Mouse (Mus musculus) limb, embryonic 14.5 days (tissue): Measurements from ENCODE around the gene Necap2. TPM values are rescaled to one million over a fixed set of nuclear protein-coding genes. Genes with fewer than 3 reads are reported as not detected.

ENCODE experiments used
- ATAC-seq: fragments of 200-750 bp; cut with Nextera tagmentation; 2 replicates; pipeline ENCODE4 v1.8.0; 2017; ENCODE audit warnings: low read depth, moderate number of reproducible peaks, moderate TSS enrichment; ENCODE audit not compliant: low FRiP score
- DNase-seq: peaks from one replicate; pipeline ENCODE4 v3.0.0-alpha.2; 2015; ENCODE audit warnings: low spot score
- H3K27ac ChIP-seq: fragments of 300-500 bp; sonication (generic); replicated peaks from 2 replicates; pipeline ENCODE4 v1.5.1; 2014; ENCODE audit warnings: low read depth, mild to moderate bottlenecking, low read length, moderate library complexity, mixed read lengths
- H3K27me3 ChIP-seq: fragments of 300-500 bp; sonication (generic); 2 replicates; pipeline ENCODE4 v1.6.1; 2014; ENCODE audit warnings: low read length, mixed read lengths; ENCODE audit not compliant: control insufficient read depth, insufficient read depth
- H3K36me3 ChIP-seq: fragments of 300-500 bp; sonication (generic); 2 replicates; pipeline ENCODE4 v1.6.1; 2014; ENCODE audit warnings: mild to moderate bottlenecking, low read length, moderate library complexity, mixed read lengths; ENCODE audit not compliant: control insufficient read depth, insufficient read depth
- H3K4me1 ChIP-seq: fragments of 300-500 bp; sonication (generic); 2 replicates; pipeline ENCODE4 v1.6.1; 2014; ENCODE audit warnings: antibody characterized with exemption, low read length, mixed read lengths; ENCODE audit not compliant: control insufficient read depth, insufficient read depth
- H3K4me2 ChIP-seq: fragments of 300-500 bp; sonication (generic); replicated peaks from 2 replicates; pipeline ENCODE4 v1.6.1; 2014; ENCODE audit warnings: low read depth, mild to moderate bottlenecking, low read length, moderate library complexity; ENCODE audit not compliant: severe bottlenecking
- H3K4me3 ChIP-seq: fragments of 300-500 bp; sonication (generic); replicated peaks from 2 replicates; pipeline ENCODE4 v1.5.1; 2014; ENCODE audit warnings: low read length
- H3K9ac ChIP-seq: fragments of 300-500 bp; sonication (generic); 2 replicates; pipeline ENCODE4 v1.6.1; 2014; ENCODE audit warnings: mild to moderate bottlenecking, low read depth, low read length, moderate library complexity; ENCODE audit not compliant: severe bottlenecking
- H3K9me3 ChIP-seq: fragments of 300-500 bp; sonication (generic); 2 replicates; pipeline ENCODE4 v1.6.1; 2016; ENCODE audit warnings: low read length; ENCODE audit not compliant: control insufficient read depth
- POLR2A ChIP-seq: fragments of 200-500 bp; IDR thresholded peaks from 2 replicates; pipeline ENCODE4 v1.8.0; 2012; ENCODE audit warnings: inconsistent platforms, mild to moderate bottlenecking, moderate library complexity, borderline replicate concordance; ENCODE audit not compliant: insufficient read depth, insufficient read length; ENCODE audit errors: extremely low read depth
- whole genome bisulfite sequencing: fragments of 180-500 bp; shearing (Covaris S2); extraction: QIAGEN DNeasy Blood & Tissue Kit; methylation state at CpG from one replicate; pipeline ENCODE4 v1.1.7; 2014; 5-methylcytosine and 5-hydroxymethylcytosine counted together
- polyA plus RNA-seq, 2 experiments: library from polyadenylated mRNA; depleted of rRNA in 1 of 2; stranded (reverse) in 1 of 2; unstranded in 1 of 2; fragments of >200 nt; fragmentation: Nextera tagmentation in 1 of 2; extraction: Ambion mirVana in 1 of 2; gene quantifications; 2 replicates each; pipeline versions ENCODE4 v1.2.1 to v1.2.3; 2012 to 2014

Gene Necap2
- polyA plus RNA-seq (2012; rRNA removed) (79.1 and 91.0 TPM in 2 replicates), polyA plus RNA-seq (2014; fragmentation: Nextera tagmentation; extraction: Ambion mirVana) (83.2 and 90.5 TPM in 2 replicates)

GRCm38 (mm10) chr4:141077681-141078509 is at the start of gene Necap2:
TSS of gene Necap2 (minus strand) at chr4:141078357.
- Histone ChIP-seq H3K27me3 (no peaks in the 10 kb centered on the region), H3K4me3 (peak within 1 kb of the TSS; percentile 99), H3K4me2 (peak within 1 kb of the TSS; percentile 89), H3K27ac (peak within 1 kb of the TSS; percentile 61; the same call in 1 of the 2 replicates), H3K9ac (peak within 1 kb of the TSS; percentile 82), H3K4me1 (peaks cover 10% of the 10 kb centered on the region), H3K36me3 (peaks cover 26% of the 10 kb centered on the region), H3K9me3 (no peaks in the 10 kb centered on the region)
- DNase-seq, result peak; percentile 96
- peak; percentile 96 for ATAC-seq
- WGBS, result under 1% methylated on average over 67 of the region's 67 CpGs
- peak; percentile 88; the same call in 1 of the 2 replicates for TF ChIP-seq POLR2A

DNA sequence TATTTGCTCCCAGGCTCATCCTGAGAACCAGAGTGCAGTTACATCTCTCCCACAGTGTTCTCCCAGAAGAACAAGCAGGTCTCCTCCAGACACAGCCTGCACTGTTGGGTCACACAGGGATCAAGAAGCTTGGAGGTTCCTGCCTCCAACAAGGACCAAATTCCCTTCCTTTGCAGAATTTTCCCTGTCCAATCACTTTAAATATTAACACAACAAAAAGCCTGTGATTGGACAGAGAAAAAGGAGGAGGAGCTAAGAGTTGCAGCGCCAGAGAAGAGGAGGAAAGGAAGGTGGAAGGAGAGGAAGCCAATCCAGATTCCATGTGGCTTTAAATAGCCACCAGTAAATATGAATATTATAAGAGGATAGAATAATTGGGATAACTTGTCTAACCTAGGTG is 44.9 kb upstream of the Necap2 start:
- Histone ChIP-seq H3K27ac (no peak overlapping the region), H3K9ac (no peak overlapping the region), H3K4me2 (no peak overlapping the region), H3K4me3 (no peak overlapping the region), H3K27me3 (no peaks in the 10 kb centered on the region), H3K4me1 (no peaks in the 10 kb centered on the region), H3K9me3 (no peaks in the 10 kb centered on the region), H3K36me3 (peaks cover 28% of the 10 kb centered on the region)
- DNase-seq (no peak), ATAC-seq (no peak)
- TF ChIP-seq POLR2A, result no peak
- 34% methylated on average over 1 of the region's 1 CpGs for WGBS

DNA sequence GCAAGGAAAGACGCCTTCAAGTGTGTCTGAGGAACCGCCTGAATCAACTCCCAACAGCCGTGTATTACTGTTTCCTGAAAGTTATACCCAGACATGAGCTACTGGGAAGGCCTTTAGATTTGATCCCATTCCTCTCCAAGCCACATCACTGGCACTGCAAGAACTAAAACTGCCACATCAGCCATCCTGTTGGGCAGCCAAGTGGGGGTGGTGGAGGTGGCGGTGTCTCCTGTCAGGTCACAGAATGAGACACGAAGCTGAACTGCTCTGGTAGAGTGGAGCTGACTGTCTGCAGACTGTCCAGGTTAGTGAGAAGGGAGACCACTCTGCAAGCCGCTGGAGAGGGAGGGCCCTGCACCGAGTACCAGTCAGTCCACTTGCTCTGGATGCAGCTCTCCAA is 44.5 kb upstream of the Necap2 start:
- WGBS, result 82% methylated on average over 7 of the region's 7 CpGs
- H3K4me2 ChIP-seq, result no peak overlapping the region
- peaks cover 32% of the 10 kb centered on the region for H3K36me3 ChIP-seq
- ATAC-seq (no peak), DNase-seq (no peak)
- TF ChIP-seq POLR2A, result no peak
- no peak overlapping the region for H3K9ac ChIP-seq
- H3K9me3 ChIP-seq, result no peaks in the 10 kb centered on the region
- H3K27me3 ChIP-seq, result no peaks in the 10 kb centered on the region
- no peaks in the 10 kb centered on the region for H3K4me1 ChIP-seq
- no peak overlapping the region for H3K27ac ChIP-seq
- no peak overlapping the region for H3K4me3 ChIP-seq

DNA sequence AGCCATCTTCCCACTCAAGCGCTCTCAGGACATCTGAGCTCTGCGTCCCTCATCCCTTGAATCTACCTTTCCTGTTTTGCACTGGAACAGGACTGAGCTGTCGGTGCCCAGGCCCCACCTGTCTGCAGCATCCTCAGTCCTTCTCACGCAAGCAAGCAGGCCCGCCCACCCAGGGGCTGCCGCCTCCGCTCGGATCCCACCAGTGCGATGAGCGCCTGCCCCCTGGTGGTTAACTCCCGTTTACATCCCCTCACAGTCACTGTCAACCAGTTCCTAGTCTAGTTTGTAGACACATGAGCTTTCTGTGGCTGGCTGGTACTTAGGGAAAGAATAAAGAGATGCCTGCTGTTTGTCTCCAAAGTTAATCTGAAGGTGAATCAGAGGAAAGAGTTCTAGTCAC is 42.5 kb upstream of the Necap2 start:
- DNase-seq, result peak; percentile 43

DNA sequence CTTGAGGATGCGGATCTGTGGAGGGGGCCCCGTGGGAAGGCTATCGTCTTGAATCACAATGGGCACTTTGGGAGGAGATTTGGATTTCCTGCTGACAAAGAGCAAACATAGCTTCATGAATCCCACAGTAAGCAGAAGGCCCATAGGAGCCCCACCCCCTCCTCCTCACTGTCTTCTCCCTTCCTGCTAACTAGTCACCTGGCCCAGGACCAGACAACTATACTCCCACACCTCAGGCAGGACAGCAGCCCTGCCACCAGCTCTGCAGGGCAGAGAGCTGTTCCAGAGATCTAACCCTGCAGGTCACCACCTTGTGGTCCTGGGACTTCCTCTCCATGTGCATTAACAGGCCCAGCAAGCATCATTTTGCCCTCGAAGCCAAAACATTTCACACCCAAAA is 40.5 kb upstream of the Necap2 start:
- no peak overlapping the region for H3K4me2 ChIP-seq
- H3K9me3 ChIP-seq, result no peaks in the 10 kb centered on the region
- 77% methylated on average over 4 of the region's 4 CpGs for WGBS
- H3K4me3 ChIP-seq, result no peak overlapping the region
- no peak overlapping the region for H3K27ac ChIP-seq
- no peak overlapping the region for H3K9ac ChIP-seq
- TF ChIP-seq POLR2A, result no peak
- H3K27me3 ChIP-seq, result no peaks in the 10 kb centered on the region
- DNase-seq (no peak), ATAC-seq (no peak)
- H3K36me3 ChIP-seq, result peaks cover 61% of the 10 kb centered on the region
- H3K4me1 ChIP-seq, result no peaks in the 10 kb centered on the region

More for the DNA sequence above, 42.5 kb upstream of the Necap2 start:
- Histone ChIP-seq H3K27me3 (no peaks in the 10 kb centered on the region), H3K4me1 (no peaks in the 10 kb centered on the region), H3K4me3 (no peak overlapping the region), H3K9ac (no peak overlapping the region), H3K36me3 (peaks cover 44% of the 10 kb centered on the region), H3K4me2 (no peak overlapping the region), H3K9me3 (no peaks in the 10 kb centered on the region), H3K27ac (no peak overlapping the region)
- ATAC-seq, result no peak
- WGBS, result 32% methylated on average over 11 of the region's 11 CpGs
- no peak for TF ChIP-seq POLR2A
